Mouse (Mus musculus): ENCODE data around the gene C9orf72.

DNA sequence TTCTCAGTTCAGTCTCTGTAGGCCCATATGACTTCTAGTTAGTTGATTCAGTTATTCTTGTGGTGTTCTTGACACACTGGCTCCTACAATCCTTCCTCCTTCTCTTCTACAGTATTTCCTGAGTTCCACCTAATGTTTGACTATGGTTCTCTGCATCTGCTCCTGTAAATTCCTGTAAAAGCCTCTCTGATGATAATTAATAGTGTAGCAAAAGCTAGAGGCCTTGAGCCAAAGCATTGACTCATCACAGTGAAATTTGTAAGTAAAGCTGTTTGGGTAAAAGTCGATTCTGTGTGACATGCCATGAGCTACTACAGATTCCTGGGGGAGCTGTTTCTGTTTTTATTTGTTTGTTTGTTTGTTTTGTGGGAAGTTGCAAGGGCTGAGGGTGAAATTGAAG lies 18.0 kb upstream of the C9orf72 start:
- no peak for TF ChIP-seq CTCF (IDR thresholded peaks at IDR 0.05; ENCODE audit: low read depth)
- TF ChIP-seq EP300 (IDR thresholded peaks at IDR 0.05; ENCODE audit: low read depth): no peak

All from heart, postnatal 0 days (tissue).